Mouse (Mus musculus) cerebellum, adult 2 months (tissue): ENCODE data around the gene Dusp1.

Source experiments
- CTCF ChIP-seq: fragments of 200-500 bp; IDR thresholded peaks from 2 replicates; pipeline ENCODE4 v1.5.1; 2011; ENCODE audit warnings: low read depth, mild to moderate bottlenecking, control low read depth, low read length, moderate library complexity, borderline replicate concordance; ENCODE audit not compliant: insufficient read depth
- POLR2A ChIP-seq: fragments of 200-500 bp; IDR thresholded peaks from 2 replicates; pipeline ENCODE4 v1.6.1; 2011; ENCODE audit warnings: low read length, control low read depth, borderline replicate concordance; ENCODE audit not compliant: insufficient read depth

DNA sequence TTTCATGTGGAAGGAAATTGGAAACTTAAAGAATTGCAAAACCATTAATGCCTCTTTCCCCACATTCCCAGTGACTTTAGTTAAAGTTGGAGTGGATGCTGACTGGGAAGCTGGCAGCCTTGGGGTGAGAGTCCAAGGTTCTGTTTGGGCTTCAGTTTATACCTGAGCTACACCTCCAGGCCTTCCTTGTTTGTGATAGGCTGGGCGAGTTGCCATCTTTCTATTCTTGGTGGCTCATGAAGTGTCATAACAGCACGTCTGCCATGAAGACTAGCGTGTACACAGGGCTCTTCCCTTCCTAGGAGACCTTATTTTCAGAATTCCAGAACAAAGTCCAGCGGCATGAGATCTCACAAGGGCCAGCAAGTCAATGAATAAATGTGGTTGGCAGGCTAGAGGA, 39.2 kb downstream of the Dusp1 start:
- TF ChIP-seq CTCF (no peak), POLR2A (no peak)
